ENCODE assay signal across 14 mouse cellular contexts in genomic region chr13:20041169-20041830, GRCm38 (mm10). TPM values are rescaled to one million over a fixed set of nuclear protein-coding genes. Genes with fewer than 3 reads are reported as not detected.
DNase-seq lines count a peak whose midpoint lies in the region; ATAC-seq and TF ChIP-seq lines count a peak whose summit lies in the region.
"Had no signal": no experiment of that assay in that cellular context is flagged by ENCODE, and none has a peak within 500 bp of the region (broad histone marks: within the 10 kb centered on the region; RNA-seq: fewer than 3 reads in every experiment).

No protein-coding gene starts in this region.

- H3K36me3 ChIP-seq in lung, embryonic 16.5 days (ENCODE audit: control insufficient read depth, insufficient read depth, low read length), result no peaks in the 10 kb centered on the region
- no peaks in the 10 kb centered on the region for H3K36me3 ChIP-seq in forebrain, embryonic 12.5 days (replicated peaks)
- H3K36me3 ChIP-seq in midbrain, embryonic 10.5 days, result no peaks in the 10 kb centered on the region
- H3K36me3 ChIP-seq in testis, adult 2 months (ENCODE audit: control insufficient read depth, insufficient read depth, low read length), result no peaks in the 10 kb centered on the region
- H3K36me3 ChIP-seq: embryonic facial prominence, embryonic 15.5 days; G1E; heart, embryonic 13.5 days had no signal

- H3K4me3 ChIP-seq in lung, embryonic 16.5 days (ENCODE audit: low read length), result no peak overlapping the region
- no peak overlapping the region for H3K4me3 ChIP-seq in forebrain, embryonic 12.5 days (replicated peaks)
- no peak overlapping the region for H3K4me3 ChIP-seq in midbrain, embryonic 10.5 days
- H3K4me3 ChIP-seq in testis, adult 2 months (ENCODE audit: control insufficient read depth, low read depth, low read length), result no peak overlapping the region
- H3K4me3 ChIP-seq: embryonic facial prominence, embryonic 15.5 days; heart, embryonic 13.5 days; left cerebral cortex, adult 2 months had no signal

- no peak for TF ChIP-seq CTCF in testis, adult 2 months (IDR thresholded peaks at IDR 0.05; ENCODE audit: control insufficient read depth, insufficient read depth, insufficient replicate concordance, low read depth, low read length)

- no peak for TF ChIP-seq POLR2A in testis, adult 2 months (IDR thresholded peaks at IDR 0.05; ENCODE audit: control insufficient read depth, low read depth, low read length)

- DNase-seq in lung, postnatal 4 days, result no peak
- DNase-seq in midbrain, embryonic 10.5 days (ENCODE audit: low spot score), result peak; percentile 54
- DNase-seq in frontal cortex, postnatal 10 days (ENCODE audit: low spot score in 2 of 2), result no peak
- no peak for DNase-seq in adrenal gland, postnatal 25 days
- DNase-seq: adrenal gland, postnatal 36 days; lung, postnatal 36 days had no signal

- no peaks in the 10 kb centered on the region for H3K9me3 ChIP-seq in lung, embryonic 16.5 days (ENCODE audit: control insufficient read depth, low read length)
- no peaks in the 10 kb centered on the region for H3K9me3 ChIP-seq in forebrain, embryonic 12.5 days
- no peaks in the 10 kb centered on the region for H3K9me3 ChIP-seq in midbrain, embryonic 10.5 days (replicated peaks)
- H3K9me3 ChIP-seq: embryonic facial prominence, embryonic 15.5 days; G1E; heart, embryonic 13.5 days had no signal

- no peaks in the 10 kb centered on the region for H3K27me3 ChIP-seq in lung, embryonic 16.5 days (ENCODE audit: control insufficient read depth, insufficient read depth, low read depth, low read length)
- no peaks in the 10 kb centered on the region for H3K27me3 ChIP-seq in forebrain, embryonic 12.5 days
- no peaks in the 10 kb centered on the region for H3K27me3 ChIP-seq in midbrain, embryonic 10.5 days (ENCODE audit: low read depth, poor library complexity, severe bottlenecking)
- no peaks in the 10 kb centered on the region for H3K27me3 ChIP-seq in testis, adult 2 months (ENCODE audit: control insufficient read depth, insufficient read depth, low read length)
- H3K27me3 ChIP-seq: embryonic facial prominence, embryonic 15.5 days; heart, embryonic 13.5 days had no signal

- peaks cover 13% of the 10 kb centered on the region for H3K4me1 ChIP-seq in lung, embryonic 16.5 days (replicated peaks; ENCODE audit: control insufficient read depth, insufficient read depth, low read length)
- peaks cover 7% of the 10 kb centered on the region for H3K4me1 ChIP-seq in forebrain, embryonic 12.5 days
- H3K4me1 ChIP-seq in midbrain, embryonic 10.5 days, result peaks cover 12% of the 10 kb centered on the region
- H3K4me1 ChIP-seq in testis, adult 2 months (ENCODE audit: control insufficient read depth, insufficient read depth, low read length), result no peaks in the 10 kb centered on the region; the same call in 1 of the 2 replicates
- H3K4me1 ChIP-seq: embryonic facial prominence, embryonic 15.5 days; heart, embryonic 13.5 days had no signal

- ATAC-seq in lung, embryonic 16.5 days (ENCODE audit: low read depth), result no peak
- ATAC-seq in forebrain, embryonic 12.5 days (ENCODE audit: low FRiP score), result no peak
- no peak for ATAC-seq in inflammation-experienced regulatory T-cells, adult 6 months

- H3K4me2 ChIP-seq in lung, embryonic 16.5 days (ENCODE audit: low read depth, low read length), result no peak overlapping the region
- H3K4me2 ChIP-seq in forebrain, embryonic 12.5 days, result no peak overlapping the region
- H3K4me2 ChIP-seq: embryonic facial prominence, embryonic 15.5 days; heart, embryonic 13.5 days had no signal

- no peak overlapping the region for H3K9ac ChIP-seq in lung, embryonic 16.5 days (ENCODE audit: low read length)
- H3K9ac ChIP-seq in forebrain, embryonic 12.5 days, result no peak overlapping the region
- H3K9ac ChIP-seq: embryonic facial prominence, embryonic 15.5 days; heart, embryonic 13.5 days had no signal

- peak overlapping the region; percentile 28 for H3K27ac ChIP-seq in lung, embryonic 16.5 days (ENCODE audit: low read length)
- H3K27ac ChIP-seq in forebrain, embryonic 12.5 days, result 0 out of 2 replicates have a peak overlapping the region, but pooled peaks have one; percentile 14
- peak overlapping the region; percentile 80 for H3K27ac ChIP-seq in midbrain, embryonic 10.5 days (replicated peaks)
- H3K27ac ChIP-seq in testis, adult 2 months (ENCODE audit: control insufficient read depth, insufficient read depth, low read depth, low read length), result peak overlapping the region; percentile 39; the same call in 1 of the 2 replicates
- H3K27ac ChIP-seq: embryonic facial prominence, embryonic 15.5 days; heart, embryonic 13.5 days; left cerebral cortex, adult 2 months had no signal

- 18% methylated on average over 2 of the region's 2 CpGs for WGBS in lung, embryonic 16.5 days
- WGBS in forebrain, embryonic 12.5 days, result 10% methylated on average over 2 of the region's 2 CpGs
- 6% methylated on average over 2 of the region's 2 CpGs for WGBS in midbrain, embryonic 10.5 days

RNA-seq across cellular contexts. Expression of gene Elmo1, which starts 49.1 kb away (rescaled TPM):
- 43.9 and 44.3 TPM in 2 replicates for polyA plus RNA-seq in lung, embryonic 16.5 days (2015; fragmentation: Nextera tagmentation; extraction: Ambion mirVana)
- 17.8 and 22.8 TPM in 2 replicates for polyA plus RNA-seq in forebrain, embryonic 12.5 days (2016; fragmentation: Nextera tagmentation; extraction: Ambion mirVana)
- 13.8 and 15.6 TPM in 2 replicates for polyA plus RNA-seq in midbrain, embryonic 10.5 days (2016; fragmentation: Nextera tagmentation; extraction: Ambion mirVana)
- polyA plus RNA-seq in testis, adult 2 months (2012; rRNA removed), result 16.3 and 17.9 TPM in 2 replicates
- 100 to 1,000 TPM in 2 of 3 experiments, 10 to 100 TPM in 1; 94.0 to 116 (median 111) TPM for polyA plus RNA-seq in inflammation-experienced regulatory T-cells, adult 6 months (2017; shearing (Covaris generic))
- total RNA-seq in adrenal gland, postnatal 25 days (2021), result 18.8 and 22.2 TPM in 2 replicates
- polyA plus RNA-seq: G1E had no signal

Comparison
In these comparisons a context has a peak if more than half of its experiments do, and no peak if none do; other contexts are left out.
1. H3K27ac ChIP-seq: peak in every context shown above with its lines; median percentile 80 in midbrain, embryonic 10.5 days; 39 in testis, adult 2 months; 28 in lung, embryonic 16.5 days; 14 in forebrain, embryonic 12.5 days.